Mouse (Mus musculus) thymus, adult 2 months (tissue): ENCODE results near the gene Macrod1.

Experiments used
- CTCF ChIP-seq: fragments of 200-500 bp; IDR thresholded peaks from 2 replicates; pipeline ENCODE4 v1.5.1; 2012; ENCODE audit warnings: mild to moderate bottlenecking, control low read depth, low read length, moderate library complexity, borderline replicate concordance; ENCODE audit not compliant: control insufficient read depth, poor library complexity, insufficient read depth; ENCODE audit errors: extremely low read depth
- POLR2A ChIP-seq: fragments of 200-500 bp; IDR thresholded peaks from 2 replicates; pipeline ENCODE4 v1.6.1; 2012; ENCODE audit warnings: mild to moderate bottlenecking, low read length, control low read depth, moderate library complexity; ENCODE audit not compliant: control insufficient read depth, poor library complexity, insufficient read depth; ENCODE audit errors: extremely low read depth

- TF ChIP-seq CTCF, result no peak
- TF ChIP-seq POLR2A, result no peak
Observed at GRCm38 (mm10) chr19:7192561-7192967, 136.0 kb downstream of the Macrod1 start.
